Mouse (Mus musculus) cerebellum, adult 18-20 months (tissue): ENCODE results near the gene Kcnip3.

Source experiments
- DNase-seq, 2 experiments: peaks; one replicate each; pipeline ENCODE4 v3.0.0; 2021

Gene Kcnip3

GRCm38 (mm10) chr2:127470183-127470582 is 51.7 kb downstream of the Kcnip3 start:
- no peak for DNase-seq

GRCm38 (mm10) chr2:127462314-127462713 is 59.6 kb downstream of the Kcnip3 start:
- peak; percentile 75 to 78 for DNase-seq

- DNase-seq = no peak
These were observed 60.5 kb downstream of the Kcnip3 start for GRCm38 (mm10) chr2:127461351-127461750.

DNA sequence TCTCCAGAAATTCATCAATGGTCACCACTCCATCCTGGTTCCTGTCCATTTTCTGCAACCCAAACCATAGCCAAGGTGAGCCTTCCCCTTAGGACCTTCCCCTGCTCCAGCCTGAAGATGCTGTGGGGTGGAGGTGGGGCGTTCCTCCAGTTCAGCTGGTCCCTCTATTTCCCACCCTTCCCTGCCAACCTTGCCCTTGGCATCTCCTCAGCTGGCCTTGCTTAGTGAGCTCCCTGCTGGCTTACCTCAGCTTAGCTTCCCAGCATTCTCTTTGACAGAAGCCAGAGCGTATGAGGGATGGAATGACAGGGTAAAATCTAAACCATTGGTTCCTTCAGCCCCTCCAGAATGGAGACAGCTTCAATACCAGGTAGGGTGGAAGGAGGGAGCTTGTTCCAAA is 62.6 kb downstream of the Kcnip3 start:
- peak; percentile 45 to 47 for DNase-seq

DNA sequence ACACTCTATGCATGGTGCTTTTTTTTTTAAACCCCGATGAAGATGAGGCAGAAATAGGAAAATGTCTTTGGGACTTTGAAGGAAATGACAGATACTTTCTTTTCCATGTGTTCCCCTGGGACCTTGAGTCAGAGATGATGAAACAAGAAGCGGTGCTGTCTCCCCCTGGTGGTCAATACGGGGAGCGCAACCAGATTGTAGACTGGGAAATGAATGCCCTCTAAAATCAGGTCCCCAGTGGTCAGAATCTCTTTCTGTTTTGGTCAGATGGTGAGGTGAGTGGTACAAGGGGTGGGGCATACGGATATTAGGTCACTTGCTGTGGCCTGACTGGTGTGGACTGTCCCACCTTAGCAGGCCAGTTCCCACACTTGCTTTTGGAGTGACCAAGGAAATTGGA is 68.1 kb downstream of the Kcnip3 start:
- DNase-seq = peak; percentile 71 to 78

DNA sequence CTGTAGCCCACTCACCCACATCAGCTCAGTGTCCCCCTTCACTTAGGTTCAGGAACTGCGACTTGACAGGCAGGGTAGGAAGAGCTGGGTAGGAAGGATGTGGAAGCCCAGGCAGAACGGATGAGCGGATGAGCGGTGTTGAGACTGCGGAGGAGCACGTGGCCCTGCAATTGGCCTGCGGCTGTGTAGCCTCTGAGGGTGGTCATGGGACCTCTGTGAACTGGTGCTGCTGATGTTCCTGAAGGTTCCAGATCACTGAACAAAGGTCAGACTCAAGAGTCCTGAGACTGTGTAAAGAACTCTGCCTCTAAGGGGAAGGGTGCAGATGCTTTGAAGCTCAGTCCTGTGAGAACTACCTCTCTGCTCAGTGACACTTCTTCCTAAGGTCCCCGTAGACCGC is 68.8 kb downstream of the Kcnip3 start:
- DNase-seq = no peak

DNA sequence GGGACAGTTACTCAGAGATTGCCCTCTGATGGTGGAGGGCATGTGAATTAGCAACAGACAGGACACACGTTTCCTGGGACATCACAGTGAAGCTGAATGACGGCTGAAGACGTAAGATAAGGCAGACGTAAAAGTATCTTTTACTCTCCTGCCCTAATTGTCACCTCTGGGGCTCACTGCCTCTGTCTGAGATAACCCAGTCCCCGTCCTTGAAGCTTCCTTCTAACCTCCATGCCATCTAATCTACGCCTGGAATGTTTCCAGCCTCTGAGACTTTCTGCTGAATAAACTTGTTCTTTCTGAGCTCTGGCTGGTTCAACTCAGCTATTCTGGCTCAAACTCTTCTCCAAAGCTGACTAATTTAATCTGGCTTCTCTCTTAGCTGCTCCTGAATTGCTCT is 70.1 kb downstream of the Kcnip3 start:
- DNase-seq = no peak

- DNase-seq = no peak
These were observed 72.2 kb downstream of the Kcnip3 start for GRCm38 (mm10) chr2:127449691-127450090.

- DNase-seq = no peak
These were observed 75.0 kb downstream of the Kcnip3 start for GRCm38 (mm10) chr2:127446847-127447246.

DNA sequence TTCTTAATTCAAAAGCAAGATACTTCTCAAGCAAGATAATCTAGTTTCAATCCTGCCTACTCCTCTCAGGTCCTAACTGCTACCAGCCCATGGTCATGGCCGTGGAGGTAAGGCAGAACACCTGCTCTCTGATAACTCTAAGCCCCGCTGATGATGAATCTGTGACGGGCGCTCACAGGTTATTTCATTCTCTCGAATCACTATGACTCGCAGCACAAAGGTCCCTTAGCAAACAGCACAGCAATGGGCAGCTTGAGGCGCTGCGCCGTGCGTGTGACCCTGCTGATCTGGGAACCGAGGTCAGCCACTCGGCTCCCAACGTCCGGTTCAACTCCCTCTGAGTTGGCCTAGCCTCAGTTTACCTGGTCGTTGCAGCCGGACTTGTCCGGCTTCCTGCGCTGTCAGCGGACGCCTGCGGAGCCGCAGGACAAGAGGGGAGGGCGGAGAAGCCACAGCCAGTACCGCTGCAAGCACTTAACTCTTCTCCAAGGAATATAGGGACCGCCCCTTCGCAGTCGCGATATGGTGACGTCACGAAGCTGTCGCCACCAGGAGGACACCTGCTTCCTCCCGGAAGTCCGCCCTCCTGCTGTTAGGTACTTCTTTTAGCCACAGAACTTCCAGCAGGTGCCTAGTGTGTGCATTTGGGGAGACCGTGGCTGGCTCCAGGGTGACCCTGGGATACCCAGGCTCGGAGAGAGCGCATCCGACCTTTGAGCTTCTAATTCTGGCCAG is 77.7 kb downstream of the Kcnip3 start, which contains the start of gene Fahd2a:
Gene Fahd2a, minus strand, starts transcription at position 511 of the 735 bp plus-strand sequence.
- DNase-seq = peak; percentile 90 to 92

DNA sequence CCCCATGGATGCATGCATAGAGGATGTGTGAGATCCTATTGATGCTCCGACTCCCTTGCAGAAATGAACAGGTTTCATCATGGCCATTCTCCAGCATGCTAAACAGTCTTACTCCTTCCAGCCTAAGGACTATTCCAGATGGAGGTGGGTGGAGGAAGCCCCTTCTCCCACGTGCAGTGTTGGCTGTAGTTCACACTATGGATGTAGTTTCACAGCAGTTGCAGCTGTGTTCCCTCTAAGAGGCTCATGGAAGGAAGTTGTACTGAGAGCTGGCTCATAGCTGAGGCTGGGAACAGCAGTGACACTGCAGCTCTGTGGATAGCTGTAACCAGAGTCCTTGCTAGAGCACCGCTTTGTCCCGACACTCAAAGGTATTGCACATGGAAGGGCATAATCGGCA is 84.2 kb downstream of the Kcnip3 start:
- no peak for DNase-seq

- no peak for DNase-seq
These were observed 86.3 kb downstream of the Kcnip3 start for GRCm38 (mm10) chr2:127435554-127435953.

GRCm38 (mm10) chr2:127435135-127435534 is 86.8 kb downstream of the Kcnip3 start:
- no peak for DNase-seq

- peak in 1 of 2 experiments; percentile 29 for DNase-seq
These were observed 88.2 kb downstream of the Kcnip3 start for GRCm38 (mm10) chr2:127433487-127434295.

DNA sequence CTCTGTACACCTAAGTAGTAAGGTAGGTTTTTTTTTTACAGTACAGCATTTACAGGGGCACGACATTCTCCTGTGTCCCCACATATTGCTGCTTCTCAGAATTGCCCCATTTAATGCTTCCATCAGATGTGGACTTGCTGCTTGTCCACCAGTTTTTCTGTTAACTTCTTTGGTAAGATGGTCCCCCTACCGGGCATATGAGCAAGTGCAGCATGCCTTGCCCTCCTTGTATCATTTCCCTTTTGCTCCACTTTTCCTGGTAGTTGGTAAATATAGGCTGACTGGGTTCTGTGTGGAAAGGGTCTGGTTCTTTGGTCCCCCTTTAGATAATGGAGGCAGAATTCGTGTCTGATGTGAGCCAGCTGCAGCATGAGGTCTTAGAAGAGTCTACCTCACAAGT is 91.7 kb downstream of the Kcnip3 start:
- peak in 1 of 2 experiments; percentile 41 for DNase-seq

DNA sequence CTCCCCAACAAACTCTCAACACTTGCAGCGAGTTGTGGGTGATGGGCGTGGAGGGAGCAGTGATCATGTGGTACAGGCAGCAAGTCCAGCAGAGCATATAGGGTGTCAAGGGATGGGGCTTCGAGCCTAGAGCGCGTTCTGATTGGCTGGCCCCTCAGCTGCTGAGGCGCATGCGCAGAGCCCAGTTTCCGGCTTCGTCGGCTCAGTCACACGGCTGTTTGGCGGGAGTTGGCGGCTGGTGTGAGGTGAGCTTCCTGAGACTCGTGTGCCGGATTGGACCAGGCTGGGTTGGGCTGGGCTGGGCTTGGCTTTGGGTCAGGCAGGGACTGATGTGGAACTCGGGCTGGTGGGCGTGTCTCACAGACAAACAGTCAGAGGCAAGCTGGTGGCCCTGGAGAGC is 96.9 kb downstream of the Kcnip3 start, which contains the start of gene Gpat2:
Gene Gpat2, plus strand, starts transcription at position 223 of the 400 bp plus-strand sequence.
- no peak for DNase-seq

DNA sequence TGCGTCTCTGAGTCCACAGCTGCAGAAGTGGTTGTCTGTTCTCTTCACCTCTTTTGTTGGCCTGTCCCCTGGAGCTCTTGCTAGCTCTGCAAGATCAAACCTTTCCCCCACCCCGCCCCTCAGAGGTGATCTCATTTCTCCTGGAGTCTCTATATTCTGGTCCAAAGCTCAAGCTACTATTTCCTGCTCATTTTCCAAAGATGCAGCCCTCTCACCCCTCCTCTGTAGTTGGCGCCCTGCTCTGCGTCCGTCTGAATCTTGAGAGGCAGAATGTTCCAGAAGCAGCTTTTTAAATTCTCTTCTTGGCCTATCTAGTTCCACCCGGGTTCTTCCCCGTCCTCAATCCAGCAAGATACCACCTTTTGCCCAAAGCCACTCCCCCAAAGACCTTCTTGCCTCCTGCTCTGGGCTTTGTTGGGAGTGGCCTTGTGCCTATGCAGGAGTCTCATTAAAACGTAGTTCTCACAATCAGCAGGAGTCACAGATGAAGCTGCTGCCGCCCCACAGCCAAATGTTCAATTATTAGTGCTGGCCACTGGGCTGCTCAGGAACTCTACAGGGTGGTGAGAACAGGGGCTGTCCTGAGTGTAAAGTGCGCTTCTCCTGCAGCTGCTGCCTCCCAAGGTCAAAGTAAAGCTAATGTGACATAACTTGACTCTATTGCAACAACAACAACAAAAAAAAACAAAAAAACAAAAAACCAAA is 103.5 kb downstream of the Kcnip3 start:
- DNase-seq = no peak

DNA sequence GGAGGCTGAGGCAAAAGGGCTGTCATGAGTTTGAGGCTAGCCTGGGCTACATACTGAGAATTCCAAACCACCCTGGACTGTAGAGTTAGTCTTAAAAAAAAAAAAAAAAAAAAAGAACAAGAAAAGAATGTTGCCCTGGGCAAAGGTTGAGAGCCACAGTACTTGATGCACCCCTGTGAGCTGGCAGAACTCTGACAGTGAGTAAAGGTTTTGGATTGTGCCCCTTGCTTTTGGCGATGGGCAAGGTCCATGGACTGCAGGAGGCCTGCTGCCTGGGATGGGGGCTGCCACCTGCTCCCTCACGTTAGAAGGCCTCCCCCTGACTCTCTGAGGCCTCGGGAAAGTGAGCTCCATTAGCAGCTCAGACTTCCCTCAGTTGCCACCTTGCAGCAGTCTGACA is 105.2 kb downstream of the Kcnip3 start:
- DNase-seq = no peak

DNA sequence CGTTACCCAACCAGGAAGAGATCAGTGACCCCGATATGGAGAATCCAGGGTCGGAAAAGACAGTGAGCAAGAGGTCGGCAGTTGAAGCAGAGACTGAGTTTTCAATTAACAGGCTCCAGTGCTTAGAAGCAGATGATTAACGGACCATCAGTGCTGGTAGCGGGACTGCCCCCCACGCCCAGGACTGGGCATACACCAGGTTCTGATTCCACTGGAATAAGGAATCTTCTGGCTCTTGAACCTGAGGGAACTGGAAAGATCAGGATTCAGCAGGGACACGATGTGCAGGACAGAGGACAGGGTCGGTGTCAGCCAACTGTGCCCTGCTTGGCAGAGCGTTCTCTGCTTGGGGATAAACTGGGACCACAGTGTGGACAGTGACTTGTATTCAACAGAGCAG is 106.1 kb downstream of the Kcnip3 start:
- DNase-seq = no peak

GRCm38 (mm10) chr2:127411126-127411525 is 110.8 kb downstream of the Kcnip3 start:
- no peak for DNase-seq
